In genomic region chr14:75540996-75541350, GRCm38 (mm10) we compare ENCODE assay signal across 13 mouse cellular contexts. TPM values are rescaled to one million over a fixed set of nuclear protein-coding genes. Genes with fewer than 3 reads are reported as not detected.
DNase-seq lines count a peak whose midpoint lies in the region; ATAC-seq and TF ChIP-seq lines count a peak whose summit lies in the region.
"Had no signal": no experiment of that assay in that cellular context is flagged by ENCODE, and none has a peak within 500 bp of the region (broad histone marks: within the 10 kb centered on the region; RNA-seq: fewer than 3 reads in every experiment).

No protein-coding gene starts in this region.

- no peaks in the 10 kb centered on the region for H3K9me3 ChIP-seq in hindbrain, embryonic 10.5 days
- H3K9me3 ChIP-seq in midbrain, embryonic 15.5 days, result no peaks in the 10 kb centered on the region

- no peak for TF ChIP-seq POLR2A in thymus, adult 2 months (IDR thresholded peaks at IDR 0.05; ENCODE audit: control insufficient read depth, extremely low read depth, insufficient read depth, low read length, poor library complexity)

- no peaks in the 10 kb centered on the region; the same call in 1 of the 2 replicates for H3K27me3 ChIP-seq in hindbrain, embryonic 10.5 days (ENCODE audit: insufficient read depth, poor library complexity, severe bottlenecking)
- no peaks in the 10 kb centered on the region for H3K27me3 ChIP-seq in midbrain, embryonic 15.5 days (replicated peaks)
- H3K27me3 ChIP-seq in thymus, adult 2 months (ENCODE audit: control insufficient read depth, insufficient read depth, low read length), result no peaks in the 10 kb centered on the region

- H3K9ac ChIP-seq in midbrain, embryonic 15.5 days, result no peak overlapping the region

- H3K4me2 ChIP-seq in midbrain, embryonic 15.5 days, result 0 out of 2 replicates have a peak overlapping the region, but pooled peaks have one; percentile 14

- ATAC-seq in midbrain, embryonic 15.5 days (replicated peaks), result peak; percentile 73
- ATAC-seq: activated CD4-positive, CD25-positive, alpha-beta regulatory T cell, adult 4 months had no signal

- intact Hi-C loops in heart, postnatal 14 days (cut with DNase I), result no loop called here

- peak; percentile 74 for DNase-seq in MN1 (ENCODE audit: low spot score)
- peak; percentile 36 for DNase-seq in embryo, embryonic 11.5 days (ENCODE audit: low read depth, low spot score)
- peak; percentile 84 for DNase-seq in hindbrain, embryonic 10.5 days (ENCODE audit: low spot score)
- no peak for DNase-seq in heart, postnatal 14 days
- no peak for DNase-seq in thymus, adult 2 months
- no peak for DNase-seq in spleen, adult 12 weeks (ENCODE audit: low spot score)
- DNase-seq in gastrocnemius, adult 8-10 months (ENCODE audit: low spot score in 2 of 2), result no peak
- DNase-seq: gastrocnemius, postnatal 10 days; lung, adult 18-20 months had no signal

- H3K4me3 ChIP-seq in hindbrain, embryonic 10.5 days, result no peak overlapping the region
- H3K4me3 ChIP-seq in midbrain, embryonic 15.5 days, result no peak overlapping the region
- no peak overlapping the region for H3K4me3 ChIP-seq in thymus, adult 2 months (ENCODE audit: control insufficient read depth, insufficient read depth, low read length)

- WGBS in hindbrain, embryonic 10.5 days, result 16% methylated on average over 5 of the region's 5 CpGs
- 9% methylated on average over 5 of the region's 5 CpGs for WGBS in midbrain, embryonic 15.5 days
- 76% methylated on average over 5 of the region's 5 CpGs for WGBS in thymus, adult 2 months

- H3K27ac ChIP-seq in hindbrain, embryonic 10.5 days, result peak overlapping the region; percentile 84
- peak overlapping the region; percentile 63 for H3K27ac ChIP-seq in midbrain, embryonic 15.5 days
- H3K27ac ChIP-seq in thymus, adult 2 months (ENCODE audit: control insufficient read depth, insufficient read depth, low read length), result no peak overlapping the region

- no peaks in the 10 kb centered on the region for H3K36me3 ChIP-seq in hindbrain, embryonic 10.5 days
- no peaks in the 10 kb centered on the region for H3K36me3 ChIP-seq in midbrain, embryonic 15.5 days (replicated peaks)
- H3K36me3 ChIP-seq in thymus, adult 2 months (ENCODE audit: control insufficient read depth, insufficient read depth, low read length), result no peaks in the 10 kb centered on the region

- peaks cover 58% of the 10 kb centered on the region for H3K4me1 ChIP-seq in hindbrain, embryonic 10.5 days (replicated peaks)
- H3K4me1 ChIP-seq in midbrain, embryonic 15.5 days, result peaks cover 20% of the 10 kb centered on the region
- no peaks in the 10 kb centered on the region for H3K4me1 ChIP-seq in thymus, adult 2 months (replicated peaks; ENCODE audit: control insufficient read depth, insufficient read depth, low read length)

- TF ChIP-seq CTCF in thymus, adult 2 months (IDR thresholded peaks at IDR 0.05; ENCODE audit: borderline replicate concordance, control insufficient read depth, extremely low read depth, insufficient read depth, low read length, poor library complexity), result no peak

RNA-seq across cellular contexts. Expression of gene Spert, which starts 51.9 kb away (rescaled TPM):
- not detected in 2 replicates for polyA plus RNA-seq in hindbrain, embryonic 10.5 days (2016; fragmentation: Nextera tagmentation; extraction: Ambion mirVana)
- polyA plus RNA-seq in midbrain, embryonic 15.5 days (2015; fragmentation: Nextera tagmentation; extraction: Ambion mirVana), result not detected in 2 replicates
- not detected for total RNA-seq in heart, postnatal 14 days (2021)
- polyA plus RNA-seq in thymus, adult 2 months (2012; rRNA removed), result 0.09 and 0.58 TPM in 2 replicates
- total RNA-seq in gastrocnemius, adult 8-10 months (2022), result not detected
- total RNA-seq: gastrocnemius, postnatal 10 days; left cerebral cortex, postnatal 25 days had no signal
- polyA plus RNA-seq: activated CD4-positive, CD25-positive, alpha-beta regulatory T cell, adult 4 months; heart, postnatal 0 days had no signal

Comparison
In these comparisons a context has a peak if more than half of its experiments do, and no peak if none do; other contexts are left out.
1. DNase-seq: peak in MN1 (single experiment), embryo, embryonic 11.5 days (single experiment) and hindbrain, embryonic 10.5 days (single experiment); none in heart, postnatal 14 days (0 of 2), thymus, adult 2 months (single experiment), spleen, adult 12 weeks (single experiment) and gastrocnemius, adult 8-10 months (0 of 2).